Mouse (Mus musculus) CH12.LX (cell line): ENCODE results near the gene Il2rb. TPM values are rescaled to one million over a fixed set of nuclear protein-coding genes. Genes with fewer than 3 reads are reported as not detected.

Source experiments
- DNase-seq: peaks from one replicate; pipeline ENCODE4 v3.0.0-alpha.2; 2013; ENCODE audit errors: extremely low read depth
- H3K27ac ChIP-seq: 2 replicates; pipeline ENCODE4 v1.5.1; 2012; ENCODE audit warnings: low read depth, mild to moderate bottlenecking, control low read depth, moderate library complexity; ENCODE audit not compliant: insufficient read depth
- H3K27me3 ChIP-seq: replicated peaks from 2 replicates; pipeline ENCODE3; 2012; ENCODE audit warnings: inconsistent platforms
- H3K36me3 ChIP-seq, 2 experiments: replicated peaks in 1 of 2; 2 replicates each; pipeline versions ENCODE3 to v1.6.1; 2012; ENCODE audit warnings: inconsistent platforms in 1 of 2, low read length in 1 of 2, mild to moderate bottlenecking in 1 of 2, mixed read lengths in 1 of 2, moderate library complexity in 1 of 2; ENCODE audit not compliant: control insufficient read depth in 1 of 2, insufficient read depth in 1 of 2
- H3K4me1 ChIP-seq, 2 experiments: 2 replicates each; pipeline ENCODE4 v1.6.1; 2012; ENCODE audit warnings: inconsistent platforms in 1 of 2, moderate library complexity in 1 of 2; ENCODE audit not compliant: insufficient read depth in 2 of 2, control insufficient read depth in 1 of 2
- H3K4me2 ChIP-seq: 2 replicates; pipeline ENCODE4 v1.6.1; 2012; ENCODE audit warnings: low read depth, mild to moderate bottlenecking, control low read depth; ENCODE audit not compliant: poor library complexity, insufficient read depth, severe bottlenecking
- H3K4me3 ChIP-seq, 3 experiments: fragments of 150-350 bp in 1 of 3; sonication (generic) in 1 of 3; replicated peaks in 1 of 3; 2 replicates each; pipeline versions ENCODE3 to v1.5.1; 2011 to 2012; ENCODE audit warnings: low read depth in 2 of 3, low read length in 2 of 3, mild to moderate bottlenecking in 2 of 3, moderate library complexity in 2 of 3, control low read depth in 1 of 3, improper control_type of control experiment in 1 of 3, inconsistent platforms in 1 of 3, mixed read lengths in 1 of 3; ENCODE audit not compliant: poor library complexity in 1 of 3
- H3K79me2 ChIP-seq: replicated peaks from 2 replicates; pipeline ENCODE4 v1.6.1; 2012; ENCODE audit warnings: mild to moderate bottlenecking, moderate library complexity; ENCODE audit not compliant: control insufficient read depth, poor library complexity, insufficient read depth, severe bottlenecking; ENCODE audit errors: extremely low read depth
- H3K9ac ChIP-seq: 2 replicates; pipeline ENCODE4 v1.6.1; 2012; ENCODE audit warnings: low read depth, mild to moderate bottlenecking, control low read depth, moderate library complexity; ENCODE audit not compliant: insufficient read depth
- H3K9me3 ChIP-seq: replicated peaks from 2 replicates; pipeline ENCODE3; 2012; ENCODE audit warnings: low read length, inconsistent platforms, mixed read lengths
- BHLHE40 ChIP-seq: IDR thresholded peaks from 2 replicates; pipeline ENCODE4 v1.6.1; 2011; ENCODE audit warnings: mild to moderate bottlenecking, low read depth, low read length, improper control_type of control experiment
- CHD2 ChIP-seq: IDR thresholded peaks from 2 replicates; pipeline ENCODE4 v1.6.1; 2011; ENCODE audit warnings: low read length, improper control_type of control experiment
- E2F4 ChIP-seq: IDR thresholded peaks from 2 replicates; pipeline ENCODE4 v1.6.1; 2011; ENCODE audit warnings: low read depth, low read length, improper control_type of control experiment; ENCODE audit not compliant: insufficient replicate concordance
- ETS1 ChIP-seq: conservative IDR thresholded peaks from 2 replicates; pipeline ENCODE4 v1.6.1; 2012; ENCODE audit warnings: low read depth, mild to moderate bottlenecking, inconsistent platforms, low read length, improper control_type of control experiment, moderate library complexity
- GABPA ChIP-seq: IDR thresholded peaks from 2 replicates; pipeline ENCODE4 v1.6.1; 2012; ENCODE audit warnings: low read depth, low read length, improper control_type of control experiment, inconsistent platforms; ENCODE audit not compliant: insufficient replicate concordance
- IRF4 ChIP-seq: IDR thresholded peaks from 2 replicates; pipeline ENCODE4 v1.6.1; 2014; ENCODE audit warnings: low read depth, mild to moderate bottlenecking, inconsistent platforms, low read length, improper control_type of control experiment
- JUN ChIP-seq: IDR thresholded peaks from 2 replicates; pipeline ENCODE4 v1.6.1; 2011; ENCODE audit warnings: low read depth, mild to moderate bottlenecking, low read length, improper control_type of control experiment, moderate library complexity; ENCODE audit not compliant: insufficient read depth
- MAX ChIP-seq: IDR thresholded peaks from 2 replicates; pipeline ENCODE4 v1.6.1; 2011; ENCODE audit warnings: low read length, improper control_type of control experiment
- MXI1 ChIP-seq: IDR thresholded peaks from 2 replicates; pipeline ENCODE4 v1.6.1; 2011; ENCODE audit warnings: mild to moderate bottlenecking, low read depth, low read length, improper control_type of control experiment
- RCOR1 ChIP-seq: conservative IDR thresholded peaks from 2 replicates; pipeline ENCODE4 v1.6.1; 2012; ENCODE audit warnings: low read depth, mild to moderate bottlenecking, inconsistent platforms, low read length, improper control_type of control experiment
- UBTF ChIP-seq: IDR thresholded peaks from 2 replicates; pipeline ENCODE4 v1.6.1; 2012; ENCODE audit warnings: low read depth, mild to moderate bottlenecking, inconsistent platforms, low read length, improper control_type of control experiment, moderate library complexity
- USF1 ChIP-seq: IDR thresholded peaks from 2 replicates; pipeline ENCODE4 v1.6.1; 2014; ENCODE audit warnings: low read depth, mild to moderate bottlenecking, inconsistent platforms, low read length, improper control_type of control experiment
- ZKSCAN1 ChIP-seq: IDR thresholded peaks from 2 replicates; pipeline ENCODE4 v1.6.1; 2012; ENCODE audit warnings: low read depth, inconsistent platforms, low read length, improper control_type of control experiment, borderline replicate concordance
- ZNF384 ChIP-seq: IDR thresholded peaks from 2 replicates; pipeline ENCODE4 v1.6.1; 2012; ENCODE audit warnings: low read depth, low read length, improper control_type of control experiment, inconsistent platforms
- dilution Hi-C: fragments of 300-500 bp; cut with MboI; formaldehyde crosslinking; loops from 2 replicates; pipeline ENCODE4 v1.14.3; 2020; ENCODE audit warnings: low sequenced_read_pairs; ENCODE audit not compliant: extremely low pct_unique_long_range_greater_than_20kb, extremely low pct_ligation_motif_present
- in situ Hi-C: fragments of 300-500 bp; cut with MboI; formaldehyde crosslinking; loops from 3 replicates; pipeline ENCODE4 v1.14.3; 2019; ENCODE audit warnings: low sequenced_read_pairs, low pct_ligation_motif_present, low pct_unique_long_range_greater_than_20kb, mixed read lengths
- polyA plus RNA-seq: library from polyadenylated mRNA; unstranded; fragments of >175 nt; gene quantifications from 2 replicates; pipeline ENCODE4 v1.2.1, GENCODE M21; 2012; ENCODE audit warnings: low read depth; ENCODE audit not compliant: insufficient read length
- total RNA-seq, 2 experiments: library from RNA; depleted of rRNA; stranded (reverse); fragments of 300-350 nt in 1 of 2; fragments of >200 nt in 1 of 2; gene quantifications; 2 replicates each; pipeline ENCODE4 v1.2.3; 2012 to 2014

The Il2rb gene
- total and polyA plus RNA-seq, 3 experiments: 31.2 to 60.0 (median 32.1) TPM

GRCm38 (mm10) chr15:78542098-78542766 is 47.2 kb upstream of the Il2rb start:
- Histone ChIP-seq H3K9ac (no peak overlapping the region), H3K79me2 (no peaks in the 10 kb centered on the region), H3K27me3 (peaks cover 11% of the 10 kb centered on the region), H3K36me3 (no peaks in the 10 kb centered on the region), H3K4me3 (no peak overlapping the region), H3K9me3 (no peaks in the 10 kb centered on the region), H3K4me2 (no peak overlapping the region), H3K27ac (no peak overlapping the region), H3K4me1 (peaks cover 28 to 40% of the 10 kb centered on the region in 2 experiments)
- no peak for TF ChIP-seq E2F4
- no peak for TF ChIP-seq ZNF384
- no peak for TF ChIP-seq RCOR1
- no peak for TF ChIP-seq ZKSCAN1
- DNase-seq: no peak
- in situ Hi-C loops: loop anchor here (25.0 kb wide), 2 partner anchors 355 to 580 kb away; partner anchors contain the start of genes Eif3d and Foxred2
- dilution Hi-C loops: no loop called here

DNA sequence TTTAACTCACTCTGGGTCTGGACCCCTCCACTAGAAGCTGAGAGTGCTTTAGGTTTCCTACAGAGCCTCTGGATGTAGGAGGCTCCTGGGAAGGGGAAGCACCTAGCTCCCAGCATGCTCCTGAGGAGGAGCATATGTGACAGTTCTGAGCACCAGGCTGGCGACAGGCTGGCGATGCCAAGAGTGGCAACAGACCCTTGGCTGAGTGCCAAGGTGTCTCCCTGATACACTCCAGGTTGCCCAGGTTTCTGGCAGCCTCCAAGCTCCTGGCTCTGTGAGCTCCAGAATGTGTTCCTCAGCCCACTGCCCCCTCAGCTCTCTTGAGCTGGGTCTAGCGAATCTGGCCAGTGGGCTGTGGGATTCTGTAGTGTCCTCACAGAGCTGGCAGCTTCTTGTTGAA is 46.5 kb upstream of the Il2rb start:
- Histone ChIP-seq H3K27ac (no peak overlapping the region), H3K4me1 (peaks cover 33 to 41% of the 10 kb centered on the region in 2 experiments), H3K27me3 (peaks cover 11% of the 10 kb centered on the region), H3K4me3 (no peak overlapping the region), H3K9ac (no peak overlapping the region), H3K36me3 (no peaks in the 10 kb centered on the region), H3K9me3 (no peaks in the 10 kb centered on the region), H3K4me2 (no peak overlapping the region), H3K79me2 (no peaks in the 10 kb centered on the region)
- dilution Hi-C loops (no loop called here), in situ Hi-C loops (loop anchor here (25.0 kb wide), 2 partner anchors 354 to 579 kb away; partner anchors contain the start of genes Eif3d and Foxred2)
- DNase-seq: no peak
- TF ChIP-seq UBTF (no peak), IRF4 (no peak), RCOR1 (no peak), GABPA (no peak), MAX (no peak), CHD2 (no peak), JUN (no peak), ETS1 (no peak), E2F4 (no peak), MXI1 (no peak), USF1 (no peak), BHLHE40 (no peak)
